In genomic region chr14:77477704-77478103, GRCm38 (mm10) we compare ENCODE assay signal across 15 mouse cellular contexts.
"Had no signal": no experiment of that assay in that cellular context is flagged by ENCODE, and none has a peak within 500 bp of the region (broad histone marks: within the 10 kb centered on the region; RNA-seq: fewer than 3 reads in every experiment).

No protein-coding gene starts in this region.

- DNase-seq: kidney, adult 2 months; kidney, postnatal 14 days; lung, adult 2 months; lung, postnatal 36 days; right cerebral cortex, postnatal 4 days; spleen, adult 18-20 months; thymus, adult 18-20 months; thymus, postnatal 14 days had no signal

- H3K27me3 ChIP-seq: kidney, embryonic 15.5 days; liver, embryonic 15.5 days had no signal

- H3K9me3 ChIP-seq: kidney, embryonic 15.5 days; limb, embryonic 10.5 days; liver, embryonic 15.5 days had no signal

- H3K4me2 ChIP-seq: kidney, embryonic 15.5 days; liver, embryonic 11.5 days; liver, embryonic 15.5 days had no signal

- H3K4me3 ChIP-seq: kidney, embryonic 15.5 days; left cerebral cortex, adult 2 months; limb, embryonic 10.5 days; liver, embryonic 15.5 days had no signal

- ATAC-seq: intestine, embryonic 16.5 days; lung, postnatal 0 days had no signal

- H3K4me1 ChIP-seq: liver, embryonic 15.5 days had no signal

- H3K36me3 ChIP-seq: kidney, embryonic 15.5 days; limb, embryonic 10.5 days; liver, embryonic 15.5 days had no signal

- H3K9ac ChIP-seq: kidney, embryonic 15.5 days; liver, embryonic 15.5 days had no signal

- H3K27ac ChIP-seq: kidney, embryonic 15.5 days; left cerebral cortex, adult 2 months; limb, embryonic 10.5 days; liver, embryonic 15.5 days had no signal
